Mouse (Mus musculus) layer of hippocampus, postnatal 25 days (tissue): Measurements from ENCODE around the gene Nmrk2. TPM values are rescaled to one million over a fixed set of nuclear protein-coding genes. Genes with fewer than 3 reads are reported as not detected.
"Not testable (repeated sequence)": the region's sequence is repeated elsewhere in the genome, so short reads cannot be mapped to it uniquely, and the experiment has no call there.

Experiments used
- DNase-seq, 2 experiments: peaks; one replicate each; pipeline ENCODE4 v3.0.0; 2022; ENCODE audit warnings: mixed read lengths in 2 of 2, low spot score in 1 of 2; ENCODE audit errors: extremely low spot score in 1 of 2
- total RNA-seq, 2 experiments: library from RNA; stranded (reverse); gene quantifications; 2 replicates each; pipeline ENCODE4 v1.2.3; 2021

Gene Nmrk2
- total RNA-seq, 2 experiments from 2014 or later: 0.19 to 0.20 TPM

GRCm38 (mm10) chr10:81217267-81217666, 15.4 kb upstream of the Nmrk2 start:
- not testable (repeated sequence) for DNase-seq

- no peak for DNase-seq
Measured at GRCm38 (mm10) chr10:81216810-81217209, 15.0 kb upstream of the Nmrk2 start.

GRCm38 (mm10) chr10:81216260-81216659, 14.4 kb upstream of the Nmrk2 start:
- no peak for DNase-seq

- no peak for DNase-seq
Measured at GRCm38 (mm10) chr10:81210154-81210553, 8.3 kb upstream of the Nmrk2 start.

GRCm38 (mm10) chr10:81204137-81204536, 2.3 kb upstream of the Nmrk2 start:
- no peak for DNase-seq

GRCm38 (mm10) chr10:81202978-81203720, 1.3 kb upstream of the Nmrk2 start:
- DNase-seq: no peak

GRCm38 (mm10) chr10:81200605-81201287, 1.1 kb downstream of the Nmrk2 start:
- no peak for DNase-seq

- DNase-seq: no peak
Measured at GRCm38 (mm10) chr10:81200141-81200540, 1.7 kb downstream of the Nmrk2 start.

GRCm38 (mm10) chr10:81198990-81199389, 2.9 kb downstream of the Nmrk2 start:
- DNase-seq: no peak

- DNase-seq: peak in 1 of 2 experiments; percentile 77
Measured at GRCm38 (mm10) chr10:81198230-81198629, 3.6 kb downstream of the Nmrk2 start.

GRCm38 (mm10) chr10:81197305-81197704, 4.5 kb downstream of the Nmrk2 start:
- DNase-seq: no peak

GRCm38 (mm10) chr10:81196470-81197065, 5.3 kb downstream of the Nmrk2 start:
- DNase-seq: no peak

GRCm38 (mm10) chr10:81195300-81195699, 6.6 kb downstream of the Nmrk2 start:
- no peak for DNase-seq

- DNase-seq: no peak
Measured at GRCm38 (mm10) chr10:81193991-81194774, 7.7 kb downstream of the Nmrk2 start.

- DNase-seq: no peak
Measured at GRCm38 (mm10) chr10:81192968-81193501, 8.8 kb downstream of the Nmrk2 start.

GRCm38 (mm10) chr10:81192270-81192967, 9.4 kb downstream of the Nmrk2 start:
- DNase-seq: peak; percentile 71 to 77

GRCm38 (mm10) chr10:81191342-81191982, 10.4 kb downstream of the Nmrk2 start:
- DNase-seq: no peak

GRCm38 (mm10) chr10:81190912-81191321, 10.9 kb downstream of the Nmrk2 start:
- DNase-seq: no peak

GRCm38 (mm10) chr10:81190236-81190911, 11.5 kb downstream of the Nmrk2 start:
- DNase-seq: no peak
